Mouse (Mus musculus): ENCODE measurements around the gene AI661453.

The AI661453 gene

DNA sequence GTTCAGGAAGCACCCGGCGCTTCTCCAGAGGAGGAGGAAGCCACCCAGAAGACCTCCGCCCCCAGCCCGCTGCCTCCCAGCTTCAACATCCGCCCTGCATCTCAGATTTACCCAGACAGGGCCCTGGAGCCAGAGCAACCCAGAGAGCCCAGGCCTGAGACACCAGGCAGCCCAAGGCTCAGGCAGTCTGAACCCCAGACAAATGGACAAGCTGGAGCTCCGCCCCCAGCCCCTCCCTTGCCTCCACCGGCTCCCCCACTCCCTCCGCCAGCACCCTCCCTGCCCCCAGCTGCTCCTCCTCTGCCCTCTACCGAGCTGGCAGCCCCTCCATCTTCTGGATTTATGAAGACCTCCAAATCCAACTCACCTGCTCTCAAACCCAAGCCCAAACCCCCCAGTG is 29.9 kb downstream of the AI661453 start:
- no peak for DNase-seq (ENCODE audit: low spot score in 2 of 2)

DNA sequence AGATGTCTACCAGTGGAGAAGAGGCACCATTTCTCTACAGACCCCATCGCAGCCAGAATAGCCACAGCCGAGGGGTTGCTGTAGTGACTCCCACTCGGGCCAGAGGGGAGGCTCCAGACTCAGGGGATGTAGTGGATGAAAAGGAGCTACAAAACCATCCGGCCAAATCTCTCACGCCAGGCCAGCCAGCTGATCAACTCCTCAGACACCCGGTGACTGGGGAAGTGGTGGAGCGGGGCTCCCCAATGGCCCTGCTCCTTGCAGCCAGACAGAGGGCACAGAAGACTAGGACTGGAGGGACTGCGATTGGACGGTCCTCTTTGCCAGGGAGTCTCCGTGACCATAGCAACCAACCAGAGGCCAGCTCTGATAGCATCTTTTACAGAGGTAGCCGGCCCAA is 31.2 kb downstream of the AI661453 start:
- DNase-seq (ENCODE audit: low spot score in 2 of 2): no peak

DNA sequence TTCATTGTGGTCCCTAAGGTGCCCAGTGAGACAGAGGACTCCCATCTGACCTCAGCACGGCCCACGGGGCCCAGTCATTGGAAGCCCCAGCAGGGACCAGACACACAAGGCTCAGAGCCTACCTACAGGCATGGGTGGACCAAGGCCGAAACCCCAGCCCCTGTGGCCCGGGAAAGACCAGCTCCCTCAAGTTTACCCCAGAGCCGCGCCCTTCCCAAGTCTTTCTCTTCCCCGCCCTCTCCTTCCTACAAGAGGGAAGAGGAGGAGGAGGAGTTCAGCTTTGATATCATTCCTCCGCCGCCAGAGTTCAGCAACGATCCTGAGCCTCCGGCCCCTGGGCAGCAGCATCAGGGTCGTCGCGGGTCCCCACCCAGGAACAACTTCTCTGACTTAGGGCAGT is 31.6 kb downstream of the AI661453 start:
- no peak for DNase-seq (ENCODE audit: low spot score in 2 of 2)

DNA sequence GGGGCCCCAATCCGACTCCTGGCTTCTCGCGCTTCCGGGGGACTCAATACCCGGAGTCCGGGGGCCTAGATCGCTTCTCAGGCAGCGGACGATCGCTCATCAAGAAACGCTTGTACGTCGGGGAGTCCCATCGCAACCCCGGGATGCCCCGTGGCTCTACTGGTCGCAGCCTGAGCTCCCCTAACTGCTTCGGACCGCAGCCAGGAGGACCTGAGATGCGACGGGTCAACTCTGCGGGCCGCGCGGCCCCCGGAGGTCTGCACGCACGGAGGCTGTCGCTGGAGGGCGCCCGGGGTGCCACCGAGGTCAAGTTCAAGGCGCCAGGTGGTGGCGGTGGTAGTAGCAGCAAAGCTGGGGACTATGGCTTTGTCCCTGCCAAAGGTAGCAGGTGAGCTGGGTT is 32.1 kb downstream of the AI661453 start:
- no peak for DNase-seq (ENCODE audit: low spot score in 2 of 2)

DNA sequence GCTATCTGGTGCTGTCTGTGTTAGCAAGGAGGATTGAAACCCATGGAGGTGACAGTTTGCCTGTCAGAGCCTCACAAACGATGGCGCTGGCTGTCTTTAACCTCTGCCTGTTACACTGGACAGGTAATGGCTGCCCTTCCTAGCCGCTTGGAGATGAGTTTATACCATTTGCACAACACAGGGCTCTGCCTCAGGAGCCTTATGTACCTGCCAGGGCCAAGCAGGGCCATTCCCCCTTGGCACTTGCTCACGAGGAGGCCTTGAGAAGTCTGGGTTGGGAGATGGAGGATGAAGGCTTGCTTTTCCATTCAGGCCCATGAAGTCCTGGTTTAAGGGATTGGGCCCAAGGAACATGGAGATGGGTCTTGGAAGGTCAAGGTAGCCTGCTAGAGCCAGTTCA is 33.2 kb downstream of the AI661453 start:
- DNase-seq (ENCODE audit: low spot score in 2 of 2): no peak

DNA sequence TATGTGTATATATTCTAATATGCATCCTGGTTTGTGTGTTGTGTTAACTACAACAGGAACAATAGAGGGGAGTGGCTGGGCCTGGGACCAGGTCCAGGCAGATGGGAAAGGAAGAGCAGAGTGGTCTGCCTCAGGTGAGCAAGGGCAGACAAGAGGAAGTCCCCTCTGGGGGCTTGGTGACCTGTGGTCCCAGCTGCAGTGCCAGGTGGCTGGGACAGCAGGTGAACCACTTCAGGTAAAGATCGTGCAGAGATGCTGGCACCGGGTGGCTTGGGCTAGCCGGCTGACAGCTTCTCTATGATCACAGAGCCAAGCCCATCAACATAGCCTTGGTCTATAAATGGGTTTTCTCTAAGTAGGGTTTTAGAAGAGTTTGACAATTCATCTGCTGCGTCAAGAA is 33.7 kb downstream of the AI661453 start:
- DNase-seq (ENCODE audit: low spot score in 2 of 2): no peak

DNA sequence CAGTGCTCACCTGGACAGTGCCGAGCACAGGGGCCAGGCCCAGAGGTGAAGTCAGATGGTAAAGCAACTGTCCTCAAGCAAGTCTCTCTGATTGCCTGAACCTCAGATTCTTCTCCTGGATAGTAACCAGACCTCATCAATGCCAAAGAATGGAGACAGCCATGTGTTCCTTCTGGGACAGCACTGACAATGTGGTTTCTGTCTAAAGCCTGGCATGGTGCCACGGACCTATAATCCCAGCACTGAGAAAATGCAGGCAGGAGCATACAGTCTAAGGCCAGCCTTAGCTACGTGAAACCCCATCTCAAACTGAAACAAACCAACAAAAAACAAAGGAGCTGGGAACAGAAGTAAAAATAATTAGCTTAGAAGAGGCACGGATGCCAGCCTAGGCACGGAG is 34.3 kb downstream of the AI661453 start:
- no peak for DNase-seq (ENCODE audit: low spot score in 2 of 2)

DNA sequence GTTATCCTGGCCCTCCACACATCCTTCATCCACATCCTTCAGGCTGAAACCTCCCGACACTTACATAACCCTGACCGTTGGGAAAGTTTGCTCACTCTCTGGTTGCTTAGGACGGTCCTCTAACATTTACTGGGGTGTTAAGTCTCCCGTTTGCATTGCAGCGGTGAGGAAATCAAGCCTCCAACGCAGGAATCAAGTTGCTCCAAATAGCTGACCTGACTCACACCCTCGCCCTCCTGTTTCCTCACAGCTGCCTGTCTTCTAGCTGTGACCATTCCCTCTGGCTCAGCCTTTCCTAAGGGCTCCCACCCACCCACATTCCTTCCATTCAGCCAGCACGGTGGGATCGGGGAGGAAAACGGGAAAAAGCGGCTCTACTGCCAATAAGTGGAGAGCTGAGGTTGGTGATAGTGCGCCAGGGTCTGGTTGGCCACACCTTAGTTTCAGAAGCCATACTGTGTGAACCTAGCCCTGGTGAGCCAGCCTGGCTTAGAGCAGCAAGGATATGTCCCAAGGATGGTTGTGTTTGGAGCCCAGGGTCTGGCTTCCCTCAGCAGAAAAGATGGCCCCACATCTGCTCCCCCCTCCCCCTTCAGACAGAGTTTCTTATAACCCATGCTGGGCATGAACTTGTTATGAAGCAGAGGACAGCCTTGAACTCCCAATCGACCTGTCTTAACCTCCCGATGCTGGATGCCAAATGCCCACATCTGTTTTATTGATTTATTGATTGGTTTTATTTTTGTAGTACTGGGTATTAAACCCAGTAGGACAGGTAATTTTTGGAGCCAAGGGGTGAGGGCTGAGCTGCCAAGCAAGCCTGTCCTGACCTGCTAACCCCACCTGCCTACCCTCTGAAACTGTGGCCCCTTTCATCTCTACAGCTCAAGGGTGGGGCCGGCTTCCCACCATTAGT is 36.3 kb downstream of the AI661453 start:
- DNase-seq (ENCODE audit: low spot score in 2 of 2): peak; percentile 25 to 28

DNA sequence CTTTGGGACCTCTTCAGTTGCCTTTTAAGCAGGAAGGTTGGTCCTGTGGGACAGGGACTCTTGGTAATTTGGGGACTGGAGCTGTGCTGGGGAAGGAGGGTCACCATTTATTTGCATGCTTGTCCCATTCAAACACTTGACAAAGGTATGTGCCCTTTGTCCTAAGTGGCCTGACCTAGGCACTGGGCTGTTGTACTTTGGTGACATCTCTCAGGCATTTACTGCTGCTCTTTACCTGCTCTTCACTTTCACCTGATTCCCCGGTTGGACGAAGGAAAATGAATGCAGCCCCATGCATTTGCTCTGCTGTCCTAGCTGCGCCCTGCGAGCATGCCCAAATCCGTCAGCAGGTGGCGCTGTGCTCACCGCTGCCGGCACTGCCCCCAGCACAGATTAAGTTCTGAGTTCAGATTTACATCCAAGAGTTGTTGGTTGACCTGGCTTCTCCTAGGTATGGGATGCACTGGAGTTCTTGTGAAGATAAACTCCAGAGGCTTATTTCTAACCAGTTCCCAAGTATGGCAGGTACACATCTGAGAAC is 37.1 kb downstream of the AI661453 start:
- peak; percentile 28 to 32 for DNase-seq (ENCODE audit: low spot score in 2 of 2)

DNA sequence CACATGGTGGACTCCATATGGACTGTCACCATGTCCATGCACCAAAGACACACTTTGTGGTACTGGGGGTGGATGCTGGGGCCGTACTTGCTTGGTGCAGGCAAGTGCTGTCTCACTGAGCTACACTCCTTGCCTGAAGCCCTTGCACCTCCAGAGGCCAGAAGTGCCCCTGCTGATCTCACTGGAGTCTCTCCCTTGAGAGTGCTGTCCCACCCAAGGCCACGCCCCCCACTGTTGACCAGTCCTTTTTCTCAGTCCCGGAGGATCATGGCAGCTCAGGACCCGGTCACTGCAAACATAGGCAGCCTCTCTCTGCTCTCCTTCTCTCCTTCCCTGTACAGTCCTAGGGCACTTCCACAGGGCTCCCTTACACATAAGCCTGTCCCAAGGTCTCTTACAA is 37.8 kb downstream of the AI661453 start:
- DNase-seq (ENCODE audit: low spot score in 2 of 2): no peak

DNA sequence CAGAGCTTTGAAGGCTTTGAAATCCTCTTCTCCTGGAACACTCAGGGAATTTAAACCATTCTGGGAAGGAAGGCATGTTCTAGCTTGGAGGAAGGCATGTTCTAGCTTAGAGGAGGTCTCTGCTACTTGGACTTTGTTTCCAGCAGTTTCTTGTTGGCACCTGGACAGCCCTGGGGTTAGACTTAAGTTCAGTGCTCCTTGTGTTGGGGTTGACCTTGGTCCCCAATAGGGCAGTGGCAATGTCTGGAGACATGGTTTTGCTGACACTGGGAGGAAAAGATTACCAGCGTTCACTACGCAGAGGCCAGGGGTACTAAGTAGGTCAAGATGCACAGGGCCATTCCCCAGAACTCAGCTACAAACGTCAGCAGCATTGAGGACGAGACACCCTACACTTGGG is 38.8 kb downstream of the AI661453 start:
- DNase-seq (ENCODE audit: low spot score in 2 of 2): no peak

DNA sequence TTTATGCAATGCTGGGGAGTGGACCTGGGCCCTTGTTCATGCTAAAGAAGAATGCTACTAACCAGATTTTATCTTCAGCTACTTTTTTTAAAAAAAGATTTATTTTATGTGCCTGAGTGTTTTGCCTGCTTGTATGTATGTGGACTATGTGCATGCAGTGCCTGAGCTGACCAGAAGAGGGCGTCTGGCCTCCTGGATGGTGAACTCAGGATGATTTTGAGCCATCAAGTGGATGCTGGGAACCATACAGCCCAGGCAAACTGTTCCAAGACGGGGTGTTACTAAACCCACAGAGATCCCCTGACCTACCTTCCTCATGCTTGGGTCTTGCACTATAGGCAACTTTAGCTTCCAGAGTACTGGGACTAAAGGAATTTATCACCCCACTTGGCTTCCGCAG is 39.3 kb downstream of the AI661453 start:
- no peak for DNase-seq (ENCODE audit: low spot score in 2 of 2)

DNA sequence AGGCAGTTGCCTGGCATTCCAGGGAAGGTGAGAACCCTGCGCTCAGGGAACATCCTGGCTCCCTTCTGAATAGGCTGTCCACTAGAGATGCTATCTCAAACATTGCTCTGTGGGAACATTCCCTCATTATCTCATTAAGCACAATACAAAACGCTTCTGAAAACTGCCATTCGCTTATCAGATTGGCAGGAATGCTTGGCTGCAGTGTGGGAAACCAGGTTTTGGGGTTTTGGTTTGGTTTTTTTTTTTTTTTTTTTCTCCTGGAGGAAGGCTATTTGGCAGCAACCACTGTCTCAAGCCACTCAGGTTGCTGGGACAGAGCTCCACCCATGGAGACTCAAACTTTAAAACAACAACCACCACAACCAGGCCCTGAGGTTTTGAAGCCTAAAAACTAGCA is 43.5 kb downstream of the AI661453 start:
- DNase-seq (ENCODE audit: low spot score in 2 of 2): no peak

DNA sequence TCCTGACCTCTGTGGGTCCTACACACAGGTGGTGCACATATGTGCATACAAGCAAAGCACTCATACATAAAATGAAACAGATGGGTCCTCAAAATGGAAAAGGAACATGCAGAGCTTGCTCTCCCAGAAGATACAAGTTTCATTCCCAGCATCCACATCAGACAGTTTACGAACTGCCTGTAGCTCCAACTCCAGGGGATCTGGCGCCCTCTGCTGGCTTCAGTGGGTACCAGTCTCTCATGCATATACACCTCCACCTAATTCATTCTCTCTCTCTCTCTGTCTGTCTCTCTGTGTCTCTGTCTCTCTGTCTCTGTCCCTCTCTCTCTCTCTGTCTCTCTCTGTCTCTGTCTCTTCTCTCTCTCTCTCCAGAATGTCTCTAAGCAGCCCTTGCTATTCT is 46.0 kb downstream of the AI661453 start:
- peak in 1 of 2 experiments; percentile 52 for DNase-seq (ENCODE audit: low spot score in 2 of 2)

DNA sequence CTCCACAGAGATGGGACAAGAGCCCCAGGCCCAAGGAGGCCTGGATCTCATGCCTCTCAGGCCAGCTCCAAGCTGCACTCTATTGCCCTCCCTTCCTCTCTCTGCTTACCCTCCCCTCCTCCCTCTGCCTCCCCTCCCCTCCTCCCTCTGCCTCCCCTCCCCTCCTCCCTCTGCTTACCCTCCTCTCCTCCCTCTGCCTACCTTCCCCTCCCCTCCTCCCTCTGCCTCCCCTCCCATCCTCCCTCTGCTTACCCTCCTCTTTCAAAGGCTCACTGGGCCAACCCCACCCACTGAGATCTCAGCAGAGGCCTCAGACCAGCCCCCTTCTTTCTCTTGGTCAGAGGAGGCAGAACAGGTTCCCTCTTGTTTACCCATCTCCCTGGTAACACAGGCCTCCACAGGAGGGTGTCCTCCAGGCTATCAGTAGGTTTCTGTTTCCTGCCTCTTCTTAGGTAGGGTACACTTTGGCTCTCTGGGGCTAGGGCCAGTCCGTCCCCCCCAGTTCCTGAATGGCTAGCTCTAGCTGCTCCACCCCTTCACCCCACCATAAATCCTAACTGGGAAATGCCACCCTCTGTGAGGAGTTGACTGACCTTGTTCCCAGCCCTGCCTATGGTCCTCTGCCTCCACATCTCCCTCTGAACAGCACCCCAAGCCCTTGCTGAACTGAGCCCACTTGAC is 48.0 kb downstream of the AI661453 start:
- no peak for DNase-seq (ENCODE audit: low spot score in 2 of 2)

DNA sequence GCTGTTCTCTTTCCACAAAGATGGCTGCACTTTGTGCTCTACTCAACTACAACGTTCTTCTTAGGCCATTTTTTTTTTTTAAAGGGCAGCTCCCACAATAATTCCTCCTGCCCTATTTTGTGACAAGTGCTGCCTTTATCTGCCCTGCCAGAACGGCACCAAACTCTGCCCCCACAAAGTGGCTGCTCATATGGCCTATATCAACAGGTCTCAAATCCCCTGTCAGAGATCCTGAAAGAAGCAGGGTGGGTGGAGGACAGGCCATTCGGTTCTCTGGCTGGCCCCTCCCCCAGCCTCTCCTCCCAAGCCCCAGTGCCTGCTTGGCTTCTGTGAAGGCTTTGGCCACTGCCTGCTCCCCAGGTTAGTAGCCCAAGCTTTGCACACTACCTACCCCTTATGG is 48.6 kb downstream of the AI661453 start:
- DNase-seq (ENCODE audit: low spot score in 2 of 2): no peak

DNA sequence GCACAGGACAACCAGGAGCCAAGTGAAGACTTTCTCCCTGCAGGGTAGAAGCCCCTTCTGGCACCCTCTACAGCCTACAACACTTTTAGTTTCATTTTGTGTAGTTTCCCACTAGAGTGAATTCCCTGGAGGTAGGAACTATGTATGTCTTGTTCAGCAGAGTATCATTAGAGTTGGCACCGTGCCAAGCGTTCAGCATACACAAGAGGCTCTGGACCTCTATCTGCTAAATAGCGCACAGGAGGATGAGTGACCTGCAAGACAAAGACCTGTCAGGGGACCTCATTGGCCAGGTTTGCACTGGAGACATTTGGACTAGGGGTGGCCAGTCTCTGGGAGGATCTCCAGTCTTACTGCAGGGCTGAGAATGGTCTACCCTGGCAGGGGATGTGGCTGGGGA is 49.4 kb downstream of the AI661453 start:
- DNase-seq (ENCODE audit: low spot score in 2 of 2): no peak

DNA sequence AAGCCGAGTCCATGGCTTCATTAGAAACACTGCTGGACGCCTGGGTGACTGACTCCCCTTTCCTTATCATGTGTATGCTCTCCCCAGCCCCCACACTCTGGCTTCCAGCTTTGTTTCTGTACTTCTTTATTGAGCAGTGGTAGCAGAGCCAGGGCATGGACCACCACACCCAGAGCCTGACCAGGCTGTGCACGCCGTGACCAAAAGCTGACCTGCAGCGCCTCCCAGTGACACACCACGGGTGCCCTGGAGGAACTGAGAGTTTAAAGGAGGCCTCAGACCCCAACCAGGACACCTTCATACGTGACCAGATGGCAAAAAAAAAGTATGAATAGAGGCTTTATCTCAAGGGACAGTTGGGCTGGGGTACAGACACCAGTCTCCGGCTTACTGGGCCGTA is 54.4 kb downstream of the AI661453 start:
- no peak for DNase-seq (ENCODE audit: low spot score in 2 of 2)

DNA sequence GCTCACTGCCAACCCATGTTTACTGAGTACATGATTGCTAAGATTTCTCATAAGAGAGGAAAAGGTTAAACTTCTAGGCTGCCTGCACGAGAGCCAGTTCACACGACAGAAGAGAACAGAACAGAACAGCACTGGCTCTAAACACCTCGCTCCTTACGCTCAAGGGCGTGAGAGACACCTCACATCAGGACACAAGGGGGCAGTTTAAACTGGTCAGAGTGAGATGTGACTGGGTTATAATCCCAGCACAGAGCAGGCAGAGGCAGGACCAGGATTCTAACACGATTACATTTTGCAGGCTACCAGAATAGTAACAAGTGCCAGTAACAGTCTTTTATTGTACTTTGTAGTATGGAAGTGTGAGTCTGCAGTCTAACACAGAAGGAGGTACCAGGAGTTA is 56.3 kb downstream of the AI661453 start:
- no peak for DNase-seq (ENCODE audit: low spot score in 2 of 2)

DNA sequence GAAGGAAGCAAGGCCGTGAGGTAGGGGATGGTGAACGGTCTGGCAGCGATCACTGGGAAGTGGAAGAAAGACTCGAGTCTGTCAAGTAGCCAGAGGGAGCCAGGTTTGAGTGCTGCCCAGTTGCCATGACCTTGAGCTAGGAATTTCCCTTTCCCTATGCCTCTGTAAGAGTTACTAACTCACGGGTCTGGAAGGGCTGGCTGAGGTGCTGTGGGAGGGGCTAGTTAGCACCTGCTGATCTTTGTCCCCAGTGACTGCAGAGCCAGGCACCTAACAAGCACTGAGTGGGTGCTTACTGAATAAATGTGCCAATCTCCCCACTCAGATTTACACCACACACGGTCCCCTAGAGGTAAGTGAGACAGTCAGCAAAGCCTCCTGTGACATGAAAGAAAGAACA is 57.2 kb downstream of the AI661453 start:
- no peak for DNase-seq (ENCODE audit: low spot score in 2 of 2)

DNA sequence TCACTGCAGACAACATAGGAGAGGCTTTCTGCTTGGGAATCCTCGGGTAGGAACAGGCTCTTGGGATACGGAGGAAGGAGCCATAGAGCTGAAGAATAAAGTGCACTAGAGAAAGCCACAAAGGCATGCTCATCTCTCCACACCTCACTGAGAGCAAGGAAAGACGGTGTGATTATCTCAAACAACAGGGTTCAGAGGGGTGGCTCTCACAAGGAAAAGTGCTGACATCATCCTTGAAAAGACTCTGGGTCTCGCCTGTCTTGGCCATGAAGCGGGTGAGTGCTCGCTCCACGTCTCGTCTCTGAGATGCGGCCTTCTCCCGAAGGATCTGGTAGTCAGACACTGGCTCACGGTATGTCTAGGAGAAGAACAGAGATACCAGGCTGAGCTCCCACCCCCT is 57.7 kb downstream of the AI661453 start:
- DNase-seq (ENCODE audit: low spot score in 2 of 2): no peak

DNA sequence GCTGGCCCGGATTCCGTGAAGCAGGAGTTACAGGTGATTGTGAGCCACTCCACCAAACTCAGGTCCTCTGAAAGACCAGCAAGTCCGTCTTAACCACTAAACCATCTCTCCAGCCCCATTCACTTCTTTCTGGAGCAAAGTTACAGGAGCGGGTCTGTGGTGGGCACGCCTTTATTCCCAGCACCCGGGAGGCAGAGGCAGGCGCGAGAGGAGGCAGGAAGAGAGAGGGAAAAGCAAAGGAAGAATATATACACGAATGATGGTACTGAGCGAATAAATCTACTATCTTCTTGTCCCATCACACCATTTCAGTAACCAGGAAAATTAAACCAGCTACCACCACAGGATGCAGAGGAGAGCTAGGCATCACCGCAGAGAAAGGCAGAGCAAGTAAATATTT is 65.1 kb downstream of the AI661453 start:
- no peak for DNase-seq (ENCODE audit: low spot score in 2 of 2)

All from right cerebral cortex, adult 2 months (tissue).